Mouse (Mus musculus) gastrocnemius, adult 18-20 months (tissue): ENCODE results near the gene Pax7. TPM values are rescaled to one million over a fixed set of nuclear protein-coding genes. Genes with fewer than 3 reads are reported as not detected.

Experiments
- DNase-seq: peaks from one replicate; pipeline ENCODE4 v3.0.0; 2021; ENCODE audit warnings: low spot score
- total RNA-seq, 2 experiments: library from RNA; stranded (reverse); gene quantifications; 2 replicates each; pipeline ENCODE4 v1.2.3; 2021

Gene Pax7
- total RNA-seq, 2 experiments from 2014 or later, result 1.1 to 1.5 TPM

- no peak for DNase-seq
Measured at GRCm38 (mm10) chr4:139758512-139759340, 74.6 kb downstream of the Pax7 start.

GRCm38 (mm10) chr4:139756931-139757330 lies 76.4 kb downstream of the Pax7 start:
- DNase-seq, result no peak

GRCm38 (mm10) chr4:139754148-139754710 lies 79.1 kb downstream of the Pax7 start:
- no peak for DNase-seq

- DNase-seq, result no peak
Measured at GRCm38 (mm10) chr4:139750926-139751325, 82.4 kb downstream of the Pax7 start.

- DNase-seq, result peak; percentile 11
Measured at GRCm38 (mm10) chr4:139747190-139747936, 86.0 kb downstream of the Pax7 start.

GRCm38 (mm10) chr4:139746177-139746576 lies 87.2 kb downstream of the Pax7 start:
- no peak for DNase-seq

- peak; percentile 39 for DNase-seq
Measured at GRCm38 (mm10) chr4:139744765-139745395, 88.4 kb downstream of the Pax7 start.

- DNase-seq, result no peak
Measured at GRCm38 (mm10) chr4:139743626-139744025, 89.7 kb downstream of the Pax7 start.

- DNase-seq, result no peak
Measured at GRCm38 (mm10) chr4:139737035-139737434, 96.3 kb downstream of the Pax7 start.

- no peak for DNase-seq
Measured at GRCm38 (mm10) chr4:139727101-139727500, 106.2 kb downstream of the Pax7 start.

GRCm38 (mm10) chr4:139725421-139725820 lies 107.9 kb downstream of the Pax7 start:
- no peak for DNase-seq

- DNase-seq, result no peak
Measured at GRCm38 (mm10) chr4:139724296-139724695, 109.0 kb downstream of the Pax7 start.

GRCm38 (mm10) chr4:139718978-139719377 lies 114.3 kb downstream of the Pax7 start:
- no peak for DNase-seq

- DNase-seq, result no peak
Measured at GRCm38 (mm10) chr4:139716477-139717169, 116.7 kb downstream of the Pax7 start.

GRCm38 (mm10) chr4:139715241-139715932 lies 117.9 kb downstream of the Pax7 start:
- no peak for DNase-seq

- no peak for DNase-seq
Measured at GRCm38 (mm10) chr4:139710467-139711334, 122.6 kb downstream of the Pax7 start.

- DNase-seq, result no peak
Measured at GRCm38 (mm10) chr4:139705986-139706385, 127.3 kb downstream of the Pax7 start.

GRCm38 (mm10) chr4:139703468-139703867 lies 129.9 kb downstream of the Pax7 start:
- no peak for DNase-seq

- no peak for DNase-seq
Measured at GRCm38 (mm10) chr4:139702914-139703313, 130.4 kb downstream of the Pax7 start.

- DNase-seq, result no peak
Measured at GRCm38 (mm10) chr4:139698602-139699001, 134.7 kb downstream of the Pax7 start.
